Mouse (Mus musculus) gastrocnemius, postnatal 14 days (tissue): ENCODE measurements at regions not wholly inside any gene's neighbourhood (a gene's known extent, or its start where the extent isn't known, plus 50 kb on each side); places are given as distances from the start of the nearest gene placed in this dataset.

Source experiments
- DNase-seq: peaks from one replicate; pipeline ENCODE4 v3.0.0; 2021; ENCODE audit warnings: mixed read lengths
- intact Hi-C: fragments of 180-260 bp; cut with DNase I; formaldehyde crosslinking; loops from one replicate; pipeline ENCODE4 v1.15.1; 2025; ENCODE audit warnings: low total_unique reads

- no peak for DNase-seq
- intact Hi-C loops: no loop called here
These were observed 205.1 kb upstream of the Kirrel3 start for GRCm38 (mm10) chr9:34280311-34281208.

GRCm38 (mm10) chr9:34323571-34323970 is 162.1 kb upstream of the Kirrel3 start:
- intact Hi-C loops: no loop called here
- no peak for DNase-seq

GRCm38 (mm10) chr9:34328723-34329122 is 157.0 kb upstream of the Kirrel3 start:
- intact Hi-C loops: no loop called here
- DNase-seq: no peak

GRCm38 (mm10) chr9:34334112-34334511 is 151.6 kb upstream of the Kirrel3 start:
- intact Hi-C loops: no loop called here
- DNase-seq: no peak

GRCm38 (mm10) chr9:34334555-34335468 is 150.9 kb upstream of the Kirrel3 start:
- intact Hi-C loops: no loop called here
- no peak for DNase-seq

GRCm38 (mm10) chr9:34348442-34348841 is 137.3 kb upstream of the Kirrel3 start:
- intact Hi-C loops: no loop called here
- DNase-seq: no peak

GRCm38 (mm10) chr9:34349997-34350396 is 135.7 kb upstream of the Kirrel3 start:
- intact Hi-C loops: no loop called here

GRCm38 (mm10) chr9:34353744-34354143 is 131.9 kb upstream of the Kirrel3 start:
- no peak for DNase-seq
- intact Hi-C loops: no loop called here

More at GRCm38 (mm10) chr9:34349997-34350396, 135.7 kb upstream of the Kirrel3 start:
- no peak for DNase-seq

GRCm38 (mm10) chr9:34354723-34355316 is 130.9 kb upstream of the Kirrel3 start:
- DNase-seq: no peak
- intact Hi-C loops: no loop called here

GRCm38 (mm10) chr9:34370686-34371398 is 114.9 kb upstream of the Kirrel3 start:
- intact Hi-C loops: no loop called here
- no peak for DNase-seq

GRCm38 (mm10) chr9:34375187-34375586 is 110.5 kb upstream of the Kirrel3 start:
- no peak for DNase-seq
- intact Hi-C loops: no loop called here

- no peak for DNase-seq
- intact Hi-C loops: no loop called here
These were observed 105.7 kb upstream of the Kirrel3 start for GRCm38 (mm10) chr9:34380008-34380407.

GRCm38 (mm10) chr9:34381601-34382000 is 104.1 kb upstream of the Kirrel3 start:
- intact Hi-C loops: no loop called here
- no peak for DNase-seq

GRCm38 (mm10) chr9:34382208-34382607 is 103.5 kb upstream of the Kirrel3 start:
- intact Hi-C loops: no loop called here
- DNase-seq: no peak

- no peak for DNase-seq
- intact Hi-C loops: no loop called here
These were observed 99.6 kb upstream of the Kirrel3 start for GRCm38 (mm10) chr9:34386071-34386470.

GRCm38 (mm10) chr9:34393042-34393441 is 92.7 kb upstream of the Kirrel3 start:
- DNase-seq: no peak
- intact Hi-C loops: no loop called here

GRCm38 (mm10) chr9:34395839-34396804 is 89.6 kb upstream of the Kirrel3 start:
- DNase-seq: no peak
- intact Hi-C loops: no loop called here

- intact Hi-C loops: no loop called here
These were observed 74.0 kb upstream of the Kirrel3 start for GRCm38 (mm10) chr9:34411699-34412098.

More at GRCm38 (mm10) chr9:34411699-34412098, 74.0 kb upstream of the Kirrel3 start:
- no peak for DNase-seq
